Mouse (Mus musculus) monocyte, adult 5-6 weeks (primary cell): ENCODE measurements around the gene Vdac1. TPM values are rescaled to one million over a fixed set of nuclear protein-coding genes. Genes with fewer than 3 reads are reported as not detected.

ENCODE experiments used
- total RNA-seq: library from RNA; stranded (forward); fragments of 200-1000, 200-491, 200-594 nt; gene quantifications from 3 replicates; pipeline ENCODE4 v1.2.3, GENCODE M21; 2017

The Vdac1 gene
- total RNA-seq, 1 experiment from 2014 or later: 66.7 TPM

Other genes with a start within 250 kb of the Vdac1 start
- gene Olfr1373, start 215.3 kb upstream of the Vdac1 start, total RNA-seq: not detected in 3 replicates
- gene Olfr1371, start 146.9 kb upstream of the Vdac1 start, total RNA-seq: not detected in 3 replicates
- gene Skp1a, start 128.9 kb upstream of the Vdac1 start, total RNA-seq: 108 to 155 TPM (median 147 TPM) in 3 replicates
- 3.4 to 17.2 TPM (median 3.9 TPM) in 3 replicates for gene Tcf7, start 77.8 kb upstream of the Vdac1 start, total RNA-seq
- 65.4 to 88.6 TPM (median 68.4 TPM) in 3 replicates for gene 9530068E07Rik, start 35.6 kb downstream of the Vdac1 start, total RNA-seq